Mouse (Mus musculus): ENCODE results near the gene Apbb1ip.

Gene Apbb1ip

DNA sequence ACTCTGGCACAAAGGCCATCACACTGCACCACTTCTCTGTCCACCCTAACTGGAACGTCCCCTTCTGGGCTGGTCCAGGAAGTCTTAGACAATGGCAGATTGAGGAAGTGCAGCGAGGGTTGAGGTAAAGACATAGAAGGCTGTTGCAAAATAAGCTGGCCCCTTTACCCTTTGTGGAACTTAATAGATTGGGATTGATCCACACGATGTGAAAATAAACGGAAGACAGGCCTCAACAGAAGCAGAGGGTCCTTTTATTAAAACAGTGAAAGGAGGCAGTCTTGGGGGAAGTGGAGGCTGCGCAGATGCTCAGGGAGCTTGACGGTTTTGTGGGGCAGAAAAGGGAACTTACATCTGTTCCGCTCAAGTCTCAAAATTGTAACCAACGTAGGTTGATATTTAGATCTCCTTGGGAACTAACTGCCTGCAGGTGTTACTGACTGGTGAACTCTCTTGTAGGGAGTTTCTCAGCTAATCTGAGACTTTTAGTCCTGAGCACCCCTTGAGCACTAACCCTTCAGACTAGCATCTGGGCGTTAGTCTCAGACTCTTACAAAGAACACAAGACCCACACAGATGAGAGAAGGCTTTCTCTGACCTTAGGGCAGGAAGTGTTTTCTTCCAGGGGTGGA, at the start of gene Apbb1ip:
Apbb1ip (plus strand) TSS at position 546 of the 632 bp plus-strand sequence.
- DNase-seq (ENCODE audit: low spot score in 2 of 2) = peak in 1 of 2 experiments; percentile 12

DNA sequence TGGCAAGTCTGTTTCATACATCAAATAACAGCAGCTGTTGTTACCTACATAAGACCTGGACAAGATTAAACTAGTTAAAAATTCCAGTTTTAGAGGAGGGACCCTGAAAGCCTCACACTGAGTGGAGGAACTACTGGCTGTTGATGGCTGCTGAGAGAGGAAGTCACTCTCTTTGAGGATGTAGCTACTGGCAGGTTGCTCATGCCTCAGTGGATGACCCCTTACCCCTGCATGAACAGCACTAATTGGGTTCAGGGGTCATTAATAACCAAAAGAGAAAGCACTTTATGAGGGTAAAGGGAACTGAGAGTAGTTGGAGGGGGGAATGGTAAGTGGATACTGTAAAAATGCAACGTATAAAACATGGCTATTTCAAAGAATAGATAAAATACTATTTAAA, 46.8 kb upstream of the Apbb1ip start:
- no peak for DNase-seq (ENCODE audit: low spot score in 2 of 2)

GRCm38 (mm10) chr2:22736134-22736533, 37.8 kb upstream of the Apbb1ip start:
- DNase-seq (ENCODE audit: low spot score in 2 of 2) = no peak

GRCm38 (mm10) chr2:22739369-22739768, 34.5 kb upstream of the Apbb1ip start:
- DNase-seq (ENCODE audit: low spot score in 2 of 2) = no peak

- no peak for DNase-seq (ENCODE audit: low spot score in 2 of 2)
Measured at GRCm38 (mm10) chr2:22740441-22740840, 33.5 kb upstream of the Apbb1ip start.

DNA sequence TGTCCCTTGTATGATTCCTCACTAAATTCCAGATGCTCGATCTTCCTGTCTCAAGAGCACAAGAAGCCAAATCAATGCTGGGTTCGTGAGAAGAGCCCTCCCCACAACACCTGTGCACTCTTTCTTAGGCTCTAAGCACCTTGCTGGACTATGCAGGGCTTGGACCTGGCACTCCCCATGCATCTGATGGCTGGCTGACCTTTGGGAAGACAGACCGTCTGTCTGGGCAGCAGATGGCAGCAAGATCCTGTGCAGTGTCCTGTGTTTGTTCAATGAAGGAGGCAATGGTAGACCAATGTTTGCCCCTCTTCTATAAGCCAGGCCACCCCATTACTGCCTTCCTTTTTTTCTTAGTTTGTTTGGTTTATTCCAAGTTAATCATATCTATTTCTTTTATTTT, 32.7 kb upstream of the Apbb1ip start:
- DNase-seq (ENCODE audit: low spot score in 2 of 2) = no peak

DNA sequence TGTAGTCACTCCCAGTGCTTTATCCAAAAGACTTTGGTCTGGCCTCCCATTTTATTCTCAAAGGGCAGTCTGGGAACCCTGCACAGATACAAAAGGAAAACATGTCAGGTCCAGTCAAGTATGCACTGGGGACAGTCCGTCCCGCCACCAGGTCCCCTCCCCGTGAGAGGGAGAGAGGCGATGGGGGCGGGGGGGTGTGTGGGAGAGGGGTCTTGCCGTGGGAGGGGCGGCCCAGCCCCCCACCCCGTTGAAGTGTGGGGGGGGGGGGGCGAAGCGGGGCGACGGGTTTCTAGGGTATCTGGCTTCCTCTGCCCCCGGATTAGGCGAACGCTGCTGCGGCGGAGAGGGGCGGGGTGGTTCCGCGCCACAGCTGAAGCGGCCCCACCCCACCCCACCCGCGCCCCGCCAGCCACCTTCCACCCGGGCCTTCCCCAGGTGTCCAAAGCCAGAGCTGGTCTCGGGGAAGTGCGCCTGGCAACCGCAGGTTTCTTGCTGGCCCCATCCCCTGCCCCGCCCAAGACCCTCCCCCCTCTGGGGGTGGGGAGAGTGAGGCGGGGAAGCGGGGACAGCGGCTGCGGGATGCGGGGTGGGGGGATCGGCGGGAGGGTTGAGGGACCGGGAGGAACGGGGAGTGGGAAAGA, 29.7 kb upstream of the Apbb1ip start:
- no peak for DNase-seq (ENCODE audit: low spot score in 2 of 2)

DNA sequence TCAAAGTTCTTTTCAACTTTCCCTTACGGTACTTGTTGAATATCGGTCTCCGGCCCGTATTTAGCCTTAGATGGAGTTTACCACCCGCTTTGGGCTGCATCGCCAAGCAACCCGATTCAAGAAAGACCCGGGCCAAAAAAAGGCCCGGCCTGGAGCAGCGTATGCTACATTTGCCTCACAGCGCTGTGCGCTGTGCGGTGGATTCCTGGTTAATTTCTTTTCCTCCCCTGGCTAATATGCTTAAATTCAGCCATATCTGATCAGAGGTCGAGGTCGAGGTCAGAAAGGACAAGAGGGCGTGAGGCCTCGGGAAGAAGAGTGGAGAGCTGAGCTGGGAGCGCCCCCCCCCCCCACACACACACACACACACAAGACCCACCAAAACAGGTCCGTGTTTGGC, 29.0 kb upstream of the Apbb1ip start:
- no peak for DNase-seq (ENCODE audit: low spot score in 2 of 2)

DNA sequence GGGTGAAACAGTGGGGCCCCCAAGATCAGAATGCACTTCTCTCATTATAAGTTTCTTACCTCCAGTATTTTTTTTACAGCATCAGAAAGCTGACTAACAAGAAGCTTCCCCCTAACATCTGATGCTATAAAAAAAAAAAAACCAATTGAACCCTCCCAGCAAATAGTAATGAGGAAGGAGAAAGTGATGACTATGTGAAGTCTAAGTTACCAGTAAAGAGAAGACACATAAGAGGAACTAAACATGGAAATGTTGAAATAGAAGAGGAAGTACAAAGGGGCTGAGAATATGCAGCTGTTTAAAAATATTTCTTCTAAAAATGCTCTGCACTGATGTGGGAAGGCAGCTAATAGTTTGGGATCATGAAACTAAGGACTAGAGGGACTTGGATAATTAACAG, 27.1 kb upstream of the Apbb1ip start:
- DNase-seq (ENCODE audit: low spot score in 2 of 2) = no peak

DNA sequence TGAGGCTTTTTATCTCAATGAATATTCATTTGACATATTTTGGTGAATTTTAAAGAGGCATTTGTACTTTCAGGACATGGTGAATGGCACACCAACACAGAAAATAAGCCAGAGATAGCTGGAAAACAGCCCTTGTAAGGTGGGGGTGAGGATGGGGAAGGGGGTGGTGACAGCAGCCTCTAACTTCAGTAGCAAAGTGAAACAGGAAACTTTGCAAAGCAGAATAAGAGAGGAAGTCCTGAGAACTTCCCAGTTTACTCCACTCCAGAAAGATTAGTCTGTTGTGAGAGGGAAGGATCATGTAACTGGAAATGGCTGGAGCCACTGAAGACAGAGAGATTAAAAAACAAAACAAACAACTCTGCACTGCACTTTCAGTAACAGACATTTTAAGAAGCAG, 26.0 kb upstream of the Apbb1ip start:
- no peak for DNase-seq (ENCODE audit: low spot score in 2 of 2)

GRCm38 (mm10) chr2:22749761-22750160, 24.1 kb upstream of the Apbb1ip start:
- DNase-seq (ENCODE audit: low spot score in 2 of 2) = no peak

- no peak for DNase-seq (ENCODE audit: low spot score in 2 of 2)
Measured at GRCm38 (mm10) chr2:22752492-22752891, 21.4 kb upstream of the Apbb1ip start.

DNA sequence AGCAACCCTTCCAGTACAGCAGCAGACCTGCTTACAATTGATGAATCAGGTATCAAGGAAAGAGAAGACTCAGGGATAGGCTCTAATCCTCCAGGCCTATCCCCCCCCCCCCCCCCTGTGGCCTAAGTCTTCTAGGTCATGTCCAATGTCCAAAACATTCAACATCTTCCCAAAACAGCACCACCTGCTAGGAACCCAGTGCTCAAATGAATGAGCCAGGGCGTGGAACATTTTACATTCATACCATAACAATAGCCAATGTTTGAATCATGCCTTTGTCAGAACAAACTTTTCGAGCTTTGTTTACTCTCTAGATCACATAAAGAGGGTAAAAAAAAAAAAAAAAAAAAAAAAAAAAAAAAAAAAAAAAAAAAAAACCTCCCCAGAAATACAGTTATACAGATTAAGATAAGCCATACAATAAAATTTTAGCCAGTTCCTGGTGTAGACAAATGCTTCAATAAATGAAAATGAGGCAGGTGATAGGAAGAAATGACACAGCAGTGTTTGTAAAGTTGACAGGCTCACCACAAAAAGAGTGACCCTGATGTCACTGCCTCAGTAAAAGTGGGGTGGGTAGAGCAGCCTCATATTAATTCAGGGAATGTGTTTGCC, 20.3 kb upstream of the Apbb1ip start:
- DNase-seq (ENCODE audit: low spot score in 2 of 2) = no peak

DNA sequence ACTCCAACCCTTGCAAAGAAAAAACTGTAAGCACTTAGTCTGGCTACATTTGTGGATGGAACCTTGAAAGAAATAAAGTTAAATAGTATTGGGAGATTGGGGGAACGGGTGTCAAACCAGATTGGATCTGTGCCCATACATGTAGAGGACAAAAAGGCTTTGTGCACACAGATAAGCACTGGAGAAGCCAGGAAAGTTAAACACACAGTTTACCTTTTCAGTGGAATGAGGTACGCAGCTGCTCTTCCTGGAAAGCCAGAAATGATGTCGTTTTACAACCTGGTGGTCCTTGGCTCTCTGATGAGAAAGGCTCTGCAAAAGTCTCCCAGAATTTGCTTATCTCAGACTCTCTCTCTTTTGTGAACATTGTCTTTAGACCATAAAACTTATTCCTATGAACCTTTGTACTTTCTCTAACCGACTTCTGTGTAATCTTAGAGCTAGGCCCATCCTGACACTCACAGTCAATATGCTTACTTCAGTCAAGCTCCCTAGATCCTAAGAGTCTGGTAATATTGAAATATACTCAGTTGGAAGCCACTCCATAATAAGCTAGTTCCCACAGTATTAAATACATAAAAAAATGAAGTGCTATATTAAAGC, 19.6 kb upstream of the Apbb1ip start:
- no peak for DNase-seq (ENCODE audit: low spot score in 2 of 2)

GRCm38 (mm10) chr2:22755561-22755960, 18.3 kb upstream of the Apbb1ip start:
- DNase-seq (ENCODE audit: low spot score in 2 of 2) = no peak

GRCm38 (mm10) chr2:22758310-22758972, 15.5 kb upstream of the Apbb1ip start:
- peak; percentile 71 to 80 for DNase-seq (ENCODE audit: low spot score in 2 of 2)

GRCm38 (mm10) chr2:22760452-22760851, 13.4 kb upstream of the Apbb1ip start:
- no peak for DNase-seq (ENCODE audit: low spot score in 2 of 2)

- DNase-seq (ENCODE audit: low spot score in 2 of 2) = no peak
Measured at GRCm38 (mm10) chr2:22761103-22761521, 12.8 kb upstream of the Apbb1ip start.

DNA sequence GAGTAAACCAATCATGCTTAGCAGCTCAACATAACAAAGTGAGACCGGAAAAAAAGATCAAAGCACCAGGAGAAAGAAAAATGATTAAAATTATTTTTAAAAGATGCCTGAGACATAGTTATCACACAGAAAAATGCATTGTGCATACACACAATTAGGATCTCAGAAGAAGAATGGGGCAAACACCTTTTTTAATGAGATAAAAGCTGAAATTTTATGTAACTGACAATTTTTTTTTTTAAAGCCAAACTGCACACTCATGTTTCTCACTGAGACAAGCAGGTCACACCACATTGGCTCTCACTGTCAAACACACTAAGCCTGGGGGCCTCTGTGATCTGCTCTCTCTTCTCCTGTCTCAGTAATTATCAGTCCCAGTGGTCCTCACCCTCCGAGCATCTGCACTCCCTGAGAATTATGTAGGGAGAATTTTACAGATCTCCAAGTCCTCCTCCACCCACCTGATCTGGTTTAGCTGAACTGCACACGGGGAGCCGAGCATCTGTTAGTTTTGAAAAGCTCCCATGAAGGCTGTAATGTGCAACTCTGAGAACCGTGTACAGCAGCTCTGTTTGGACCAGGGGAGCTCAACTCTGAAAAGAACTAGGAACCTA, 9.0 kb upstream of the Apbb1ip start:
- peak; percentile 44 to 50 for DNase-seq (ENCODE audit: low spot score in 2 of 2)

- no peak for DNase-seq (ENCODE audit: low spot score in 2 of 2)
Measured at GRCm38 (mm10) chr2:22771311-22771710, 2.6 kb upstream of the Apbb1ip start.

GRCm38 (mm10) chr2:22774181-22774751, 372 bp downstream of the Apbb1ip start:
- peak; percentile 59 to 62 for DNase-seq (ENCODE audit: low spot score in 2 of 2)
